Mouse (Mus musculus) brain, embryonic 18.5 days (tissue): Measurements from ENCODE around the gene Glb1.

Experiments
- DNase-seq: peaks from one replicate; pipeline ENCODE4 v3.0.0-alpha.2; 2012; ENCODE audit warnings: low read depth, low spot score

Glb1 gene

DNA sequence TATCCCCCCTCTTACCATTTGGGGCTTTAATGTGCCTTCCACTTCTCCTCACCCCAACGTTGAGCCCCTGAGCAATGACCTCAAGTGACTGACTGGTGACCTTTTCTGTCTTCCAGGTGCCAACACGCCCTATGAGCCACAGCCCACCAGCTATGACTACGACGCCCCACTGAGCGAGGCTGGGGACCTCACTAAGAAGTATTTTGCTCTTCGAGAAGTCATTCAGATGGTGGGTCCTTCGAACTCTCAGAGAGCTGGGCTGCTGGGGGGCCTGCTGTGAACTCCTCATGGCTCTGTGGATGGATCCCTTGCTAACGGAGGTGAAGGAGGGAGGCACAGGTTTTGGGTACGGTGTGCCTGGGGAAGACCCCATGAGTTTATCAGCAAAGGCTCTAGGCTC lies 42.0 kb downstream of the Glb1 start:
- DNase-seq: no peak

DNA sequence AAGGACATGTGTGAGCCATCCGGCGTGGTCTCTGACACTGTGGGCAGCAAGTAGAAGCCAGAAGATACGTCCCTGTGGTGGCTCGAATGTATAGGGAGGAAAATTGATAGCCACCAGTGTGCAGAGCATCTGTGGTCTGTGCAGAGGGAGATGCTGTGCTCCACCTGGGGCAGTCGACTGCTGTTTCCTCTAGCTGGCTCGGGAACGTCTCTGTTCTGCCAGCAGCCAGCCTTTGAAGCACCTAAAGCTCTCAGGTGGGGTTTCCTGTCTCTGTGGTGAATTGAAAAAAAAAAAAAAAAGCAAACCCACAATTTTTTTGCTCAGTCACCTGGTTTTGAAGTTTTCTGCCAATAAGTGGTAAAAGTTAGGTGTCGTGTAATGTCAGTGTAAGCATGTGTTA lies 42.5 kb downstream of the Glb1 start:
- DNase-seq: no peak

DNA sequence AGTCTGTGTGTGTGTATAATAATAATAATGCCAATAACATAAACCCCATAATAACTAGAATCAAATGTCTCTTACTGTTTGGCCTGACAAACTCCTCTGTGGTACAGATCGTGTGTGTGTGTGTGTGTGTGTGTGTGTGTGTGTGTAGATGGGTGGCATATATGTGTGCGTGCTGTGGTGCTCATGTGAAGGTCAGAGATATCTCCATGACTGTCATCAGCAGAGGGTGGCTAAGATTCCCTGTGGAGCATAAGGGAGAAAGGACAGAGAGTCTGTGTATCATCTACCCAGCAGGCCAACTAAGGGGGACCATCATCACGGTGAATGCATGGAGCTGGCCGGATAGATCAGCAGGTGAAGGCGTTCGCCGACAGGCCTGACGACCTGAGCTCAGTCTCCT lies 46.0 kb downstream of the Glb1 start:
- DNase-seq: no peak

DNA sequence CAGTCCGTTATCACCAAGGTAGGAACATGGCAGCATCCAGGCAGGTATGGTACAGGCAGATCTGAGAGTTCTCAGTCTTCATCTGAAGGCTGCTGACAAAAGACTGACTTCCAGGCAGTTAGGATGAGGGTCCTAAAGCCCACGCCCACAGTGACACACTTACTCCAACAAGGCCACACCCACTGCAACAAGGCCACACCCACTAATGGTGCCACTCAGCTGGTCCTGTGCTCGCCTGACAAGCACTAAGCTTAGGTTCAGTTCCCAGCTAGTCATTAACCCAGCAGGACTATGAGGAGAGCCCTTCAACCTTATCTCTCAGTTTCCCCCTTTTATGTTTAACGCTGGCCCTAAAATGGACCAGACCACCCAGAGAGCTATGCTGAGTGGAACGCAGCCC lies 47.8 kb downstream of the Glb1 start:
- no peak for DNase-seq

GRCm38 (mm10) chr9:114449120-114449754 lies 48.4 kb downstream of the Glb1 start:
- DNase-seq: no peak

DNA sequence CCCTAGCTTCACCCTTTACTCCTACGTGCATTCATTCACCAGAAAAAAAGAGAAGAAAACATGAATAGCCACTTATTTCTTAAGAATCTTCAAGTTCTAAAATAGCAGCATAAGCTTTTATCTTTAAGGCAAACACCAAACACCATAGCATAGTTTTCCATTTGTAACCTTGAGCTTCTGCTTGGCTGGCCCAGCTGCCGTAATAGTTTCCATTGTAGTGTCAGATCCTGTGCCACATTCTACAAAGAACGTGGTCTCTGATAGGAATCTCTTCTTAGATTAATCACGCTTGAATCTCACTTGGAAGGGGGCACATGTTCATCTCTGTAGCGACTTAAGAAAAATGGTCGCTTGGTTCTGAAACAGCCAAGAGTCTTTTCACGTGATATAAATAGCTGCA lies 50.7 kb downstream of the Glb1 start:
- no peak for DNase-seq

DNA sequence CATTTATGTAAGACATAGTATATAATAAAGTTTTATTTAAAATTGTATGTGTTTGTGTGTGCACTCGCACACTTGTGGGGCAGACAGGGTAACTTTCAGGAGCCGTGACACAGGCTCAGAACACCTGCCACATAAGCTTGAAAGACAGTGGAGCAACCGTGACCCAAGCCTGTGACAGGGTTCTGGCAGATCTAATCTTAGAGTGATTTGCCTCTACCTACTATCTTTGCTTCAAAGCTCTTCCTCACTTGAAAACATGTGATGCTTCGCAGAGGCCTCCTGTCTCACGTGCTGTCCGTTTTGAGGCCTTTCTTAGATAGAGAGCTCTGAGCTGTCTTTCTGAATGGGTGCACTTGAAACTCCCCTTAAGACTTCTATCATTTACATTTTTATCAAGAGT lies 51.5 kb downstream of the Glb1 start:
- DNase-seq: no peak

DNA sequence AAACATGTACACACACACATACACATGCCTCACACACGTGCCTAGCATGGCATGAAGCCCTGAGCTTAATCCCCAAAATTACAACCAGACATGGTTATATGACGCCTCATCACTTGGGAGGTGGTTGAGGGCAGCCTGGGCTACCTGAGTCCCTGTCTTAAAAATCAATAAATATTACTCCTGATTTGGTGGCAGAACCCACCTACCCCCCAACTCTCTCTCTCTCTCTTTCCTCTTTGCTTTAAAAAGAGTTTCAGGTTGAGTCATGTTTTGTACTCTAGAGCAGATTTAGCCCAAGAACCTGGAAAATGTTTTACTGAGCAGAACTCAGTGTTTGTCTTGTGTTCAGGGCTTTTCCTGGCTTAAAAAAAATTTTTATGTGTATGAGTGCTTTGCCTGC lies 54.5 kb downstream of the Glb1 start:
- no peak for DNase-seq

GRCm38 (mm10) chr9:114458436-114458835 lies 57.6 kb downstream of the Glb1 start:
- no peak for DNase-seq

DNA sequence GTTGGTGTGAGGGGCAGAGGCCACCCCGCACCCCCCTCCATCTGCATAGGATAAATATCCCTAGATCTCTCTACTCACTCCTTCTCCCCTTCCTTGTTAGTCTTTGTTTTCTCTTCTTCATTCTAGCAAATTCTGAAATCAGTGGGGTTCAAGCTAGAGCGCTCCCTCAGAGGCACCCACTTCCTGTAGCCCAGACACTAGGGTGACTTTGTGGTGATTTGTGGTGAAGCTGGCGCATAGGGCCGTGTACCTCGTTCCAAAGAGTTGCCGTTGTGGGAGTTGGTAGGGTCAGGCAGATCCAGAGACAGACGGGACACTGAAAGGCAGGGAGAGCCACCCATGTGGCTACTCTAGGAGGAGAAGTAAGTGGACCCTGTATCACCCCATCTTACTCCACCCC lies 61.7 kb downstream of the Glb1 start:
- DNase-seq: no peak

GRCm38 (mm10) chr9:114465442-114465841 lies 64.6 kb downstream of the Glb1 start:
- DNase-seq: no peak

DNA sequence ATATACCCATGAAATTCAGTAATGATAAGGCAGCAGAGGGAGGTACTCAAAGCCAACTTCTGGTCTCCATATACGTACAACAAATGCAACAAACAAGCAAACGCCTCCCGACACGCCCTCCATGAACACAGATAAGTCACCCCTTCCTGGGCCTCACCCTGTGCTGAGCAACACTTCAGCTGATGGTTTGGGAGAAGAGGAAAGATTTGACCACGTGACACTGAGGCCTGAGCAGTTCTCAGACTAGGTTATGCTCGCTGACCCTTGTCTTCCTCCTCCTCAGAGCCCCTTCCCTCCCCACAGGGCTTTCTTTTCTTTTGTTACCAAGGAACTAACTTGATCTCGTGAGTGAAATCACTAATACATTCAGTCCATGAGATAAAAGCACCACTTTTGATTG lies 66.0 kb downstream of the Glb1 start:
- DNase-seq: no peak

- no peak for DNase-seq
Observed at GRCm38 (mm10) chr9:114468217-114468616, 67.3 kb downstream of the Glb1 start.

GRCm38 (mm10) chr9:114468701-114469100 lies 67.8 kb downstream of the Glb1 start:
- DNase-seq: no peak

GRCm38 (mm10) chr9:114471892-114472291 lies 71.0 kb downstream of the Glb1 start:
- no peak for DNase-seq

GRCm38 (mm10) chr9:114477019-114477418 lies 76.1 kb downstream of the Glb1 start:
- DNase-seq: no peak

DNA sequence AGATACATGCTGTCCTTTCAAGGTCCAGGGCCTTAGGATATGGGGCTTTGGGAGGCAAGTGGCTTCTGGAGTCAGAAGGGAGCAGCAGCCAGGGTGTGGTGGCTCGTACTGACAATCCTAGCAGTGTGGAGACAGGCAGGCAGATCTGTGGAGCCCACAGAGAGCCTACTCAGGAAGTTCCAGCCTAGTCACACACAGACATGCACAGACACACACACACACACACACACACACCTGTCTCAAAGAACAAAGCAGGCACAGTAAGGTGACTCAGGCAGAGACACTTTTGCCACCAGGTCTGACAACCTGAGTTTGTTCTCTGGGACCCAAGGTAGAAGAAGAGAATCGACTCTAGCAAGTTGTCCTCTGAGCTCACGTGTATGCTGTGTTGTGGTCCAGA lies 80.1 kb downstream of the Glb1 start:
- no peak for DNase-seq

DNA sequence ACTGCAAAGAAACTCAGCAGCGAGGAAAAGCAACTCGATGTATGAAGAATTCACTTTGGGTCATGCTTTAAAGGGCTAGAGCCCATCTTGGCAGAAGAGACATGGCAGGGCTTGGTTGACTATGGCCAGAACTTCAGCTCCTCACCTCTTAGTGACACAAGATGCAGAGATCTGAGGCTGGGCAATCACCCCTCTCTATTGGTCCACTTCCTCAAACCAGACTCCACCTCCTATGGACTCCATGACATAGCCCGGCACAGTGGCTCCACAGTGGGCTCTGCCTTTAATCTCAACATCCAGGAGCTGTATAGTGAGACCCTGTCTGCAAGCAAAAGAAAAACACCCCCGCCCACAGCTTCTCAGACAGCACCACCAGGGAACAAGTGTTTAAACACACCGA lies 83.9 kb downstream of the Glb1 start:
- DNase-seq: no peak

- DNase-seq: no peak
Observed at GRCm38 (mm10) chr9:114486808-114487207, 85.9 kb downstream of the Glb1 start.

DNA sequence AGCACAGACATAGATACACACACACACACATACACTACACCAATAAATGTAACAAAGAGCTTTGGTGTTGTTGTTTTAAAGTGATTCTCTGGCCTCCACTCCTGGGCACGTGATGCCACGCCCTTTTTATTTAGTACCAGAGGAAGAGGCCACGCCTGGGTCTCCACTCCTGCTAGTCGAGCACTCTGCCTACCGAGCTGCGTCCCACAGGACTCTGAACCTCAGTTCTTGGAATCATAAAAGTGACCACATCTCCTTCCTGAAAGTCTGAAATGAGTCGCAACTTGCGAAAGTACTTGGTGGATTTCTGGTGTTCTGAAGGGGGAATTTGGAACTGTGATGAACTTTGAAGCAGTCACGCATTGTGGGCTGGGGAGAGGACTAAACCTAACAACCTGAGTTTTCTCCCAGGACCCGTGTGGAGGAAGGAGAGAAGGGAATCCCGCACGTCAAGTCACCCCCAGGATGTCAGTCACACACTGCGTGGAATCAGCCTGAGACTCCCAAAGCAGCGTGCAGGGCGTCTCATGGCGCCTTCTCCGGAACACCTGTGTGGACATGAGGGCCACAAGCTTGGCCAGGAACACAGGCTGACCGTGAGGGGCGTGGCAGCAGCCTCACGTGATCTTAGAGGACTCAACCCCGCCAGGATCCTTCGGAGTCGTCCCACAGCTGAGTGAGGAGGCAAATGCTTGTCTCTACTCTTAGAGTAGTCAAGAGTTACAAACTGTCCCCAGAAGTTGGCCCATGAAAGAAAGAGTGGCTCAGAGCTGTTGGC lies 86.8 kb downstream of the Glb1 start:
- DNase-seq: no peak

DNA sequence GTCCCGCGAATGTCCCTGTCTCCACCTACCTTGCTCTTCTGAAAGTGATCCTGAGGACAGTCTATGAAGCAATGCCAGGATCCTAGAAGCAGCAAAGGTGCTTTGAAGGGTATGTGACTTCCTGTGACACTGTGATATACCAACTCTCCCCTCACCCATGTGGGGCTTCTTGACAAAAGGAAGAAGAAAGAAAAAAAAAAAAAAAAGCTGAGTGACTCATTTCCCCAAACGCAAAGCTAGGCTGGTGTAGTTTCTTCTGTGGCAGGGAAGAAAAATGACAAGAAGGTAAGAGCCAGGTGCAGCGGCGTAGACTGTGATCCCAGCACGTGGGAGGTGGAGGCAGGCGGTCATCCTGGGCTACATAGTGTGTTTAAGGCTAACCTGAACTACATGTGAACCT lies 95.6 kb downstream of the Glb1 start:
- DNase-seq: no peak

DNA sequence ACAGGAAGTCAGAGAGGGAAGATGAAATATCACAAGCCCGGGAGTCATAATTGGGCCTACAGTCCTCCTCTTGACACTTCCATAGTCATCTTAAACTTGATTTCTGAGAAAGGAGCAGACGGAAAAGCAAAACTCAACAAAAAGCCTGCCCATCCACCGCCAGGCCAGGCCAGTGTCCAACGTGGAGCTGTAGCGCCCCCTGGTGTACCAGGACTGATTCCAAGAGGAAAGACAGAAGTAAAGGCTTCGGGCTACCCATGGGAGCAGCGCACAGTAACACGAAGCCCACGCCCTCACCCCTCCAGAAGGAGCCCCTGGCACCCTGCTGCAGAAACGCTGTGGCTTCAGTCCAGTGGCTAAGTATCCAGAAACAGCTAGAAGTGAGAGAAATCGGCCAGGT lies 97.3 kb downstream of the Glb1 start:
- DNase-seq: peak; percentile 12

DNA sequence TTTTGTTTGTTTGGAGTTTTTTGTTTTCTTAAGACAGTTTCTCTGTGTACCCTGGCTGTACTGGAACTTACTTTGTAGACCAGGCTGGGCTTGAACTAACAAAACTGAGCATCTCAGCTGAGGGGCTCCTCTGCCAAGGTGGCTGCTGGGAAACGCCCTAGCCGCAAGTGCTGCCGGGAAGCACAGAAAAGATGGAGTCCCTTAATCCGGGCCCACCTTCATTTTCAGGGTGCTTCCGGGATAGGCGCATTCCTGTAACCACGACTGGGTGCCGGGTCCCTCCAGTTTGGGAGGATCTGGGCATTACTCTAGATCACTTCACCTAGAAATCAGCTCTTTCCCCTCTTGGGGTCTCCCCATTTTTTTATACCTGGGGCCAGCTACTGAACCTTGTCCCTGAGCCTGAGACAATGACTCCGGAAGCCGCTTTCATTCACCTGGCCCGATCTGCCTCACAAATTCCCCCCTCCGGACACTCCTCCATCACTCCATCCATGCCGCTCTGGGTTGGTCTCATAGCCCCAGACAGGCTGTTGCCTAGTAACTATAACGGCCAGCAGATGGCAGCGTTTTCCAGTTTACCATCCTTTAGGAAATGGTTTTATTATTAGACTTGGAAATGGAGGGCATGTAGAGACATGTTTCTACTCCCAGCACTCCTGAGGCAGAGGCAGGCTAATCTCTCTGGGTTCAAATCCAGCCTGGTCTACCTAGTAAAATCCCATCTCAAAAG lies 99.1 kb downstream of the Glb1 start:
- DNase-seq: no peak
